Mouse (Mus musculus) left cerebral cortex, adult 18-20 months (tissue): Measurements from ENCODE around the gene Adgra1. TPM values are rescaled to one million over a fixed set of nuclear protein-coding genes. Genes with fewer than 3 reads are reported as not detected.

Source experiments
- DNase-seq, 2 experiments: peaks; one replicate each; pipeline ENCODE4 v3.0.0; 2021 to 2022; ENCODE audit warnings: low spot score in 2 of 2, mixed read lengths in 1 of 2
- total RNA-seq, 2 experiments: library from RNA; stranded (reverse); gene quantifications; 2 replicates each; pipeline ENCODE4 v1.2.3; 2021

Adgra1 gene
- total RNA-seq, 2 experiments from 2014 or later: 57.0 to 71.9 TPM

DNA sequence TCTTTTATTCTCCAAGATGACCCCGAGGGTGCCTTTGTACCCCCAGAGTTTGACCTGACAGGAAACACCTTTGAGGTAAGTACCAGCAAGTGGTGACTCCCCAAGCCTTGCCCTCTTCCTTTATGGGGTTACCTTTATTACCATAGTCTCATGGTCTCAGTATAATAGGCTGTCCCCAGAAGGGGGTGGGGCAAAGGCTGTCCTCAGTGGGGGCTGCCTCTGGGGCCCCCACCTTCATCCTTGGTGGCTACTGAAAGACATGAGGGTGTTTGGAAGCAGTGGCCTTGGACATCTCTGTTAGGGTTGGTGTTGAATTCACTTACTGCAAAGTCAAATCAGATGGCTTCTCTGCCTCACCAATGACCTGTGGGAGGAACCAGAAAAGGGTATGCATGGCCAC, 68.0 kb downstream of the Adgra1 start:
- no peak for DNase-seq

DNA sequence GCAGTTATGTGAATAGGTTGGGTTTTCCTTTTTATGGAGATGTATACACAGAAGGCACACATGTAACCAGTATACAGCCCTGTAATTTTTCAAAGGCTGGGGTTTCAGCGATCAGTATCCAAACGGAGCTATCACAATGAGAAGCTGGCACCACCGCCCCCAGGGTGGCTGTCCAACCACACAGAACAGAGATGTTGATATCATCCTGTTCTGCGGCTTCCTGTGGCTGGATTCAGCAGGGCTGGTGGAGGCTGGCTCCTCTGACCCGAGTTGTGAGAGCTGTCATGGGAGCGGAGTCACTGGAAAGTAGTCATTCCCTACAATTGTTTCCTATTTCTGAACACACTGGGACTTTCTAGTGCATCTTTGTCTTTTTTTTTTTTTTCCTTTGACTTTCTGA, 71.3 kb downstream of the Adgra1 start:
- DNase-seq: no peak

DNA sequence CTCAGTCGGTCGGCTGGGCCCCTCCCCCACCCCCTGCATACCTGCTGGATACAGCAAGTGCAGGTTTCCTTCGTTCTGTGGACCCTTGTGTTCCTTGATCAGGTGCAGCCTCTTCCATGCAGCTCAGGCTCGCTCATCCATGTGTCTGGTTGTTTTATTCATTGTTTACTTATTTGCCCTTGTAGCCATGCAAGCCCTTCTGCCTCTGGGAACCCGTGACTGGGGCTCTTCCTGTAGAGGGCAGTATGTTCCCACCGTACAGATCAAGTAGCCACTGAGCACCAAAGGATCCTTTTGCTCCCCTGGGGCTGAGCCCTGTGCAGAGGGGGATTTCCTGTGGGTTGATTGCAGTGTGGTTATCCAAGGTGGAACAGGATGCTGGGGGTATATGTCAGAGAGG, 71.7 kb downstream of the Adgra1 start:
- DNase-seq: no peak

DNA sequence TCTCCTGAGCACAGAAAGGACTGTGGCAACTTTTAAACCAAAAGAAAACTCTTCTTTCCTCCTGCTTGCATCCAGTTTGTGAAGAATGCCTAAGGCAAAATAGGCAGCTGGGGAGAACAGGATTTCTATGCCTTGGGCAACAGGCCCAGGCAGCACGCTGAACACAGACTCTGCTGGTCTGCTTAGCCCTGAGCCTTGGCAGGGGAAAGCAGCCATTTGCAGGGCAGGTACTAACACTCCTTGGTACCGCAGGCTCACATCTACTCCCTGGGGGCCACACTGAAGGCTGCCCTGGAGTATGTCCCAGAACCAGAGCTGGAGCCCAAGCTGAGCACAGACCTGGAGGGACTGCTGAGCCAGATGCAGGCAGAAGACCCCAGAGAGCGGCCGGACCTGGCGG, 74.2 kb downstream of the Adgra1 start:
- no peak for DNase-seq

DNA sequence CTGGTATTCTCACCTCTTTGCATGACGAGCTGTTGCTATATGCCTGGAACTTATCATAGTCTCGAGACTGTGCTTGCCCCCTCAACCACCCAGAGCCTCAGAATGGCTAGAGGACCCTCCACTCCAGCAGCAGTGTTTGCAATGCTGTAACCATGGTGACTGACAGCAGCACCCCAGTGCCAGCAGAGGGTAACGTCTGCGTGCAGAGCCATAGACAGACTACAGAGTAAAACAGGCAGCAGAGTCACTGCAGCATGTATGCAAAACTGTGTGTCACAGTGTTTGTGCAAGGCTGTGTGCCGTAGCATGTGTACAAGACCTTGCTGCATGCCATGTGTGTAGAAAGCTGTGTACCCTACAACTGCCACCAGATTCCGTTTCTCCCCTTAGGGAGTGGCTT, 75.5 kb downstream of the Adgra1 start:
- DNase-seq: no peak

DNA sequence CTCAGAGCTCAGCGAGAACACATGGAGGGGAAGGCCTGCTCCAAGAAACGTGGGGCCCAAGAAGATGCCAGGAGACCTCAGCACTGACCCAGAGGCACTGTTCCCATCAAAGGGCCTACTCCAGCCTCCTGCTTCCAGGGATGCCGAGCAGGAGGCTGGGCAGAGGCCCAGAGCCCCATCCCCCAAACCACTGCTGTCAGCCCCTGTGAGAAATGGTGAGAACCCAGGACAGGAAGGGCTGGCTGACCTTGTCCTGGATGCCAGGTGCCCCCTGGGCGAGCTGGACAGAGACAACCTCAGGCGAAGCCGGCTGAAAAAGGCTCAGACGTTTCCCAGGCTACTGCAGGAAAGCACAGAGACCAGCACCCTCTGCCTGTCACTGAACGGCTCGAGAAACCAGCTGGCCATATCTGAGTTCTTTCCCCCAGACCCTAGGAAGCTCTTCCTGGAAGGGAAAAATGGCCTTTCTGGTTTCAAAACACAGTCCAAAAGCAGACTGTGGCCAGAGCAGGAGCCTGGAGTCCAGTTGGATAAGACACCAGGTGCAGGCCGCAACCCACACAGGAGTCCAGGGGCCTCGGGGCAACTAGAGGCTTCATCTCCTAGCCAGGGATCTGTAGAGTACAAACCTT, 76.3 kb downstream of the Adgra1 start:
- DNase-seq: no peak

DNA sequence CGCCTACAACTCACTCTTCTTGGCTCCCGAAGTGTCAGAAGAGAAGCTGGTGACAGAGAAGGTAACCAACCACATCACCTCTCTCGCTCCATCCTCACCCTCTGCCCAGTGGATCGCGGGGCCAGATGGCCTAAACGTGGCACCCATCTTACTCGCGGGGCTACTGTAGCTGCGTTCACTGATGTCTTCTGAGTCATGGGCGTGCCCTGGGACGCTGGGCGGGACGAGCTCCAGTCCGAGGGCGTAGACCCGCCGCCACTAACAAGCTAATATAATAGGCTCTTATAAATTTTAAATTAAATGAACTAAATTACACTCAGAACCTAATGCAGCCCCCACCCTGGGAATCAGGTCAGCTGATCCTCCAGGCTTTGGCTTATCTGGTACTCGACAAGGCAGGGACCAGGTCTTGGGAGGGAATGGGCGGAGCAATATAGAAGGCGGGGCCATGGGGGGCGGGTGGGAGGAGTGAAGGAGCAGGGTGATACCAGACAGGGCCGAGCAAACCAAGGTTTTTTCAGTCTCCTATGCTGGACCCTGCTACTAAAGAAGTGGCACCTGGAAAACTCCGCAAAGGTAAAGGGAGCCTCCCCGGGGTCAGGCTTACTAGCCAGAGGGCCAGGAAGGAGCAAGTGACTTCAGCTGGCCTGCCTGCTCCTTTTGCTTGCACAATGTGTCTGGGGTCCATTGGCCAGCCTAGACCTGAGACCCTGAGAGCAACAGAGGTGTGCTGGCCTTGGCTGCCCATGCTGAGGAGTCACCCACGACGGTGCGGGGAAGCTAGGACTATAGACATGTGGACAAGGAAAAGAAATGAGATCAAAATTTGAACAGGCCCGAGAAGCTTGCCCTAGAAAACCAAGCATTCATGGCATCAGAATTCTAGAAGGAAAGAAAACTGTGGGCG, 80.4 kb downstream of the Adgra1 start:
- DNase-seq: no peak

DNA sequence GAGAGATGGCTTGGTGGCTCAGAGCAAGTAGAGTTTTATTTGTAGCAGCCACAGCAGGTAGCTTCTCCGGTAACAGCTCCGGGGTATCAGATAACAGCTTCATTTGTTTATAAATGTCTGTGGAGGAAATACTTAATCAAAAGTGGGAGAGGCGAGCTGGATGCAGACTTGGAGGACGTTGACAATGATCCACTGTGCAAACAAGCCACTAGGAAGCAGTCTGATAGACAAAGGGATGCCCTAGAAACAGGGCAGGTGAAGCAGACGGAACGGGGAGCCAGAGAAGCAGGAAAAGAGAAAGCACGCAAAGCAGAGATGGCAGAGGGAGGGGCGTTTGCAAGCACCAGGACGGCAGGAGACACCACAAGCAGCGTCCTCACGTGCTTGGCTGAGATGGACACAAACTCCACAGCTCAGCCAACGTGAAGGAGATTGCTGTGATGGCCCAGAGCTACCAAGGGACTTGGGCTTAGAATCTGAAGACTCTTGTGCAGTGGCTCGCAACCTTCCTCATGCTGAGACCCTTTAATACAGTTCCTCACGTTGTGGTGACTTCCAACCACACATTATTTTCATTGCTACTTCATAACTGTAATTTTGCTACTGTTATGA, 81.8 kb downstream of the Adgra1 start:
- no peak for DNase-seq

DNA sequence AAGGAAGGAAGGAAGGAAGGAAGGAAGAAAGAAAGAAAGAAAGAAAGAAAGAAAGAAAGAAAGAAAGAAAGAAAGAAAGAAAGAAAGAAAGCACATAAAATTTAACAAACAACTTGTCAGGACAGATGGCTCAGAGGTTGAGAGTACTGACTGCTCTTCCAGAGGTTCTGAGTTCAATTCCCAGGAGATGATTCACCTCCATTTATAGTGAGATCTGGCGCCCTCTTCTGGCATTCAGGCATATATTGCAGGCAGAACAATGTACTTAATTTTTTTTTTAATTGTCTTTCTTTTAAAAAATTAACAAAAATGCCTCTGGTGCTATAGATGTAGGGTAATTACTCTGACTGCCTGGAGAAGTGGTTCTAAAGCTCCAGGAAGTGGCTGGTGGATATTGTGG, 82.4 kb downstream of the Adgra1 start:
- DNase-seq: no peak

DNA sequence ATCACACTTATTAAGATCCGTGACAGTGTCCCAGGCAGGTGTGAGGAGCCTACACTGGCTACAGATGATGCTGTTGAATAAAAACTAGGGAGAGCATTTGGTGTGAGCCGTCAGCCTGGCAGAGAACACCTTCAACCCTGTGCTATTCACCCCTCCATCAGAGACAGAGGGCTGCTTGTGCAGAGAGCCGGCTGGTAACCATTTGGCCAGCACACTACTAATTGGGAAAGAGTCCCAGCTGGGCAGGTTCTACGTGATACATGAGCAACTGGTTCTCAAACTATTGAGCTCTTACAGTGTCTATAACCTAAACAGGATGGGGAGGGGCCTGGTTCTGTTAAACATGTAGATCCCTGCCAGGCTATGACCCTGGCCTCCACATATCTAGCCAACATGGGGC, 84.3 kb downstream of the Adgra1 start:
- no peak for DNase-seq

Other genes with a start within 250 kb of the Adgra1 start
- 1 to 10 TPM; 3.3 to 4.0 TPM for gene Cfap46, start 150.4 kb upstream of the Adgra1 start, total RNA-seq
- 10 to 100 TPM; 67.7 to 74.7 TPM for gene Kndc1, start 60.5 kb downstream of the Adgra1 start, total RNA-seq
- gene Utf1, start 109.6 kb downstream of the Adgra1 start, total RNA-seq: not detected
- gene 6430531B16Rik, start 144.6 kb downstream of the Adgra1 start, total RNA-seq: 1 to 10 TPM in 1 of 2 experiments, under 1 TPM in 1; 0.96 to 1.7 TPM
- gene Adam8, start 158.4 kb downstream of the Adgra1 start, total RNA-seq: 1 to 10 TPM; 3.3 TPM
- gene Zfp511, start 202.2 kb downstream of the Adgra1 start, total RNA-seq: 10 to 100 TPM; 22.2 to 26.3 TPM
- gene Tubgcp2, start 202.5 kb downstream of the Adgra1 start, total RNA-seq: 10 to 100 TPM; 34.5 to 36.1 TPM
- gene Msx3, start 214.9 kb downstream of the Adgra1 start, total RNA-seq: not detected
- gene Caly, start 248.4 kb downstream of the Adgra1 start, total RNA-seq: 100 to 1,000 TPM; 188 to 210 TPM